Mouse (Mus musculus): ENCODE measurements around the gene Stum.

Gene Stum

GRCm38 (mm10) chr1:180428101-180428712 is 55.1 kb downstream of the Stum start:
- peak; percentile 83 for DNase-seq

GRCm38 (mm10) chr1:180427685-180428084 is 55.6 kb downstream of the Stum start:
- DNase-seq, result no peak

GRCm38 (mm10) chr1:180426405-180426804 is 56.9 kb downstream of the Stum start:
- DNase-seq, result no peak

- no peak for DNase-seq
Measured at GRCm38 (mm10) chr1:180423931-180424330, 59.4 kb downstream of the Stum start.

GRCm38 (mm10) chr1:180423008-180423639 is 60.2 kb downstream of the Stum start:
- no peak for DNase-seq

GRCm38 (mm10) chr1:180422076-180422828 is 61.1 kb downstream of the Stum start:
- peak; percentile 88 for DNase-seq

GRCm38 (mm10) chr1:180421165-180421909 is 62.0 kb downstream of the Stum start:
- DNase-seq, result no peak

GRCm38 (mm10) chr1:180420496-180421164 is 62.7 kb downstream of the Stum start:
- peak; percentile 47 for DNase-seq

GRCm38 (mm10) chr1:180419059-180419458 is 64.2 kb downstream of the Stum start:
- DNase-seq, result no peak

- DNase-seq, result no peak
Measured at GRCm38 (mm10) chr1:180417118-180417517, 66.2 kb downstream of the Stum start.

GRCm38 (mm10) chr1:180415836-180416235 is 67.5 kb downstream of the Stum start:
- no peak for DNase-seq

- DNase-seq, result no peak
Measured at GRCm38 (mm10) chr1:180415064-180415463, 68.2 kb downstream of the Stum start.

- DNase-seq, result no peak
Measured at GRCm38 (mm10) chr1:180410306-180410705, 73.0 kb downstream of the Stum start.

GRCm38 (mm10) chr1:180409771-180410170 is 73.5 kb downstream of the Stum start:
- DNase-seq, result no peak

GRCm38 (mm10) chr1:180408832-180409231 is 74.5 kb downstream of the Stum start:
- DNase-seq, result peak; percentile 34

- DNase-seq, result no peak
Measured at GRCm38 (mm10) chr1:180407727-180408719, 75.3 kb downstream of the Stum start.

GRCm38 (mm10) chr1:180407171-180407671 is 76.1 kb downstream of the Stum start:
- DNase-seq, result peak; percentile 85

- no peak for DNase-seq
Measured at GRCm38 (mm10) chr1:180406336-180407035, 76.8 kb downstream of the Stum start.

GRCm38 (mm10) chr1:180405576-180406335 is 77.5 kb downstream of the Stum start:
- no peak for DNase-seq

GRCm38 (mm10) chr1:180404706-180405105 is 78.6 kb downstream of the Stum start:
- no peak for DNase-seq
